Mouse (Mus musculus) CH12F3 (cell line): ENCODE measurements around the gene Tap1.
"Not testable (repeated sequence)": the region's sequence is repeated elsewhere in the genome, so short reads cannot be mapped to it uniquely, and the experiment has no call there.

Experiments
- in situ Hi-C: fragments of 300-500 bp; cut with MboI; formaldehyde crosslinking; loops from 2 replicates; pipeline ENCODE4 v1.14.3; 2020; ENCODE audit warnings: low sequenced_read_pairs

Tap1 gene

GRCm38 (mm10) chr17:34203444-34203843 lies 16.1 kb downstream of the Tap1 start, which contains the start of gene Tap2:
Gene Tap2, plus strand, starts transcription at chr17:34203527.
- in situ Hi-C loops: no loop called here

GRCm38 (mm10) chr17:34204303-34205010 lies 17.1 kb downstream of the Tap1 start:
- in situ Hi-C loops: no loop called here

- in situ Hi-C loops: no loop called here
Measured at GRCm38 (mm10) chr17:34205021-34205745, 17.8 kb downstream of the Tap1 start.

GRCm38 (mm10) chr17:34205746-34206176 lies 18.4 kb downstream of the Tap1 start:
- in situ Hi-C loops: no loop called here

GRCm38 (mm10) chr17:34206731-34207130 lies 19.4 kb downstream of the Tap1 start:
- in situ Hi-C loops: no loop called here

- in situ Hi-C loops: no loop called here
Measured at GRCm38 (mm10) chr17:34207456-34207855, 20.1 kb downstream of the Tap1 start.

- in situ Hi-C loops: no loop called here
Measured at GRCm38 (mm10) chr17:34207866-34208265, 20.5 kb downstream of the Tap1 start.

- in situ Hi-C loops: no loop called here
Measured at GRCm38 (mm10) chr17:34208421-34208820, 21.1 kb downstream of the Tap1 start.

- in situ Hi-C loops: no loop called here
Measured at GRCm38 (mm10) chr17:34209680-34210079, 22.3 kb downstream of the Tap1 start.

- in situ Hi-C loops: no loop called here
Measured at GRCm38 (mm10) chr17:34210599-34210998, 23.2 kb downstream of the Tap1 start.

GRCm38 (mm10) chr17:34211746-34212365 lies 24.5 kb downstream of the Tap1 start:
- in situ Hi-C loops: no loop called here

GRCm38 (mm10) chr17:34213936-34214335 lies 26.6 kb downstream of the Tap1 start:
- in situ Hi-C loops: no loop called here

GRCm38 (mm10) chr17:34215176-34215575 lies 27.8 kb downstream of the Tap1 start:
- in situ Hi-C loops: no loop called here

- in situ Hi-C loops: no loop called here
Measured at GRCm38 (mm10) chr17:34217216-34217928, 30.0 kb downstream of the Tap1 start.

- in situ Hi-C loops: no loop called here
Measured at GRCm38 (mm10) chr17:34217986-34218385, 30.6 kb downstream of the Tap1 start.

- in situ Hi-C loops: no loop called here
Measured at GRCm38 (mm10) chr17:34218675-34219074, 31.3 kb downstream of the Tap1 start.

GRCm38 (mm10) chr17:34219096-34219495 lies 31.7 kb downstream of the Tap1 start:
- in situ Hi-C loops: not testable (repeated sequence)

- in situ Hi-C loops: not testable (repeated sequence)
Measured at GRCm38 (mm10) chr17:34219801-34220200, 32.4 kb downstream of the Tap1 start.

- in situ Hi-C loops: not testable (repeated sequence)
Measured at GRCm38 (mm10) chr17:34220401-34220800, 33.0 kb downstream of the Tap1 start.

GRCm38 (mm10) chr17:34224816-34225215 lies 37.5 kb downstream of the Tap1 start:
- in situ Hi-C loops: no loop called here

- in situ Hi-C loops: no loop called here
Measured at GRCm38 (mm10) chr17:34225426-34225825, 38.1 kb downstream of the Tap1 start.
